Mouse (Mus musculus) MEL (cell line): Measurements from ENCODE around the gene Pcnx3.

Experiments
- CHD1 ChIP-seq: IDR thresholded peaks from 2 replicates; pipeline ENCODE4 v1.6.1; 2012; ENCODE audit warnings: low read depth, mild to moderate bottlenecking, inconsistent platforms, low read length, improper control_type of control experiment
- CTCF ChIP-seq, 3 experiments: IDR thresholded peaks in 2 of 3; conservative IDR thresholded peaks in 1 of 3; 2 replicates each; pipeline ENCODE4 v1.5.1; 2011 to 2012; ENCODE audit warnings: low read length in 3 of 3, low read depth in 2 of 3, mild to moderate bottlenecking in 2 of 3, improper control_type of control experiment in 1 of 3, inconsistent platforms in 1 of 3, mixed read lengths in 1 of 3, moderate library complexity in 1 of 3; ENCODE audit not compliant: control insufficient read depth in 1 of 3, insufficient read depth in 1 of 3, poor library complexity in 1 of 3, severe bottlenecking in 1 of 3
- EP300 ChIP-seq, 2 experiments: IDR thresholded peaks; 2 replicates each; pipeline ENCODE4 v1.6.1; 2011; ENCODE audit warnings: improper control_type of control experiment in 2 of 2, low read length in 2 of 2, low read depth in 1 of 2, mild to moderate bottlenecking in 1 of 2
- GABPA ChIP-seq: IDR thresholded peaks from 2 replicates; pipeline ENCODE4 v1.6.1; 2012; ENCODE audit warnings: low read depth, mild to moderate bottlenecking, inconsistent platforms, low read length, improper control_type of control experiment, moderate library complexity
- MAFK ChIP-seq: IDR thresholded peaks from 2 replicates; pipeline ENCODE4 v1.6.1; 2011; ENCODE audit warnings: low read depth, mild to moderate bottlenecking, low read length, improper control_type of control experiment, borderline replicate concordance
- MAX ChIP-seq: IDR thresholded peaks from 2 replicates; pipeline ENCODE4 v1.6.1; 2011; ENCODE audit warnings: low read length, improper control_type of control experiment
- NELFE ChIP-seq: IDR thresholded peaks from 2 replicates; pipeline ENCODE4 v1.6.1; 2011; ENCODE audit warnings: low read depth, low read length, improper control_type of control experiment
- POLR2A ChIP-seq, 2 experiments: IDR thresholded peaks; 2 replicates each; pipeline ENCODE4 v1.6.1; 2011 to 2012; ENCODE audit warnings: low read length in 2 of 2, mild to moderate bottlenecking in 2 of 2, control low read depth in 1 of 2, improper control_type of control experiment in 1 of 2, low read depth in 1 of 2, moderate library complexity in 1 of 2; ENCODE audit not compliant: control insufficient read depth in 1 of 2, insufficient read depth in 1 of 2, poor library complexity in 1 of 2
- POLR2AphosphoS2 ChIP-seq: IDR thresholded peaks from 2 replicates; pipeline ENCODE4 v1.6.1; 2011; ENCODE audit warnings: low read length, improper control_type of control experiment
- RAD21 ChIP-seq: IDR thresholded peaks from 2 replicates; pipeline ENCODE4 v1.6.1; 2011; ENCODE audit warnings: mild to moderate bottlenecking, low read depth, low read length, improper control_type of control experiment
- SMC3 ChIP-seq: IDR thresholded peaks from 2 replicates; pipeline ENCODE4 v1.6.1; 2011; ENCODE audit warnings: low read depth, low read length, improper control_type of control experiment
- TCF12 ChIP-seq: IDR thresholded peaks from 2 replicates; pipeline ENCODE4 v1.6.1; 2014; ENCODE audit warnings: low read depth, mild to moderate bottlenecking, inconsistent platforms, low read length, improper control_type of control experiment, moderate library complexity
- USF1 ChIP-seq: IDR thresholded peaks from 2 replicates; pipeline ENCODE4 v1.6.1; 2014; ENCODE audit warnings: low read depth, mild to moderate bottlenecking, inconsistent platforms, low read length, improper control_type of control experiment, moderate library complexity

DNA sequence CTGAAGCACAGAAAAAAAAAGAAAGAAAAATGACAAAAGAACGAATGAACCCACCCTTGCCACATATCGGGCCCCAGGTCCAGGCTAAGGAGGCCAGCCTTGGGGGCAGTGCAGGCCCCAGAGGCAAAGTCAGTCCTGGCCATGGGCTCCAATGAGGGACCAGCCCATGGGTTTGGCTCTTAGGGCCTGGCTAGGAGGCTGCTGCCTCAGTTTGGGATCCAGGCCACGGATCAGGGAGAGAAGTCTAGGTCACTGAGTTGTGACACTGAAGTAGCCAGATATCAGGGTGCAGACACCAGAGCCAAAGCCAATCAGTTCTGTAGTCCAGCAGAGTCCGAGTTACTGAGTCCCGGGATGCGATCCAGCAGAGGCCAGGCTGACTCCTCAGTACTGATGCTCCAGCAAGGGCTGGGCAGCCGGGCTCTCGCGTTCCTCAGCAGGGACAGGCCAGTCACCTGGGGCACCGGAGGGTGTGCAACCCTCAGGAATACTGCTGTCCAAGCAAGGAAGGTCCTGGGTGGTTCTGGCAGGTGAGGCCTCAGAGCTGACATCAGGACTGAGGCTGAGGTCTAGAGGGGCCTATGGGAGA is 23.9 kb downstream of the Pcnx3 start:
- TF ChIP-seq CTCF (IDR thresholded peaks at IDR 0.05 in 2 of 3, conservative IDR thresholded peaks at IDR 0.05 in 1 of 3; ENCODE audit: control insufficient read depth in 1 of 3, insufficient read depth in 1 of 3, low read depth in 2 of 3, low read length in 3 of 3, poor library complexity in 1 of 3, severe bottlenecking in 1 of 3) (no peak), EP300 (IDR thresholded peaks at IDR 0.05; ENCODE audit: low read depth in 1 of 2, low read length in 2 of 2) (no peak), SMC3 (no peak), TCF12 (no peak), CHD1 (no peak), NELFE (no peak), POLR2AphosphoS2 (no peak), POLR2A (IDR thresholded peaks at IDR 0.05; ENCODE audit: control insufficient read depth in 1 of 2, insufficient read depth in 1 of 2, low read depth in 1 of 2, low read length in 2 of 2, poor library complexity in 1 of 2) (no peak), USF1 (no peak), RAD21 (no peak), GABPA (no peak), MAFK (no peak), MAX (no peak)
